23 mouse cellular contexts compared by ENCODE assay signal in genomic region chr12:5551901-5552300, GRCm38 (mm10).
DNase-seq lines count a peak whose midpoint lies in the region; ATAC-seq and TF ChIP-seq lines count a peak whose summit lies in the region.
"Had no signal": no experiment of that assay in that cellular context is flagged by ENCODE, and none has a peak within 500 bp of the region (broad histone marks: within the 10 kb centered on the region; RNA-seq: fewer than 3 reads in every experiment).

No protein-coding gene starts in this region.

- 58% methylated on average over 2 of the region's 2 CpGs for WGBS in neural tube, embryonic 14.5 days
- 59% methylated on average over 2 of the region's 2 CpGs for WGBS in neural tube, embryonic 15.5 days

- no peak overlapping the region for H3K27ac ChIP-seq in neural tube, embryonic 14.5 days (ENCODE audit: low read depth, low read length)
- 0 out of 2 replicates have a peak overlapping the region, but pooled peaks have one; percentile 41 for H3K27ac ChIP-seq in neural tube, embryonic 15.5 days (replicated peaks)
- no peak overlapping the region for H3K27ac ChIP-seq in layer of hippocampus, adult 2 months
- H3K27ac ChIP-seq: embryonic facial prominence, embryonic 10.5 days; forebrain, embryonic 13.5 days; gastrocnemius, adult 2 months; heart, embryonic 13.5 days; hindbrain, embryonic 12.5 days had no signal

- no peaks in the 10 kb centered on the region for H3K9me3 ChIP-seq in neural tube, embryonic 14.5 days (ENCODE audit: control insufficient read depth, low read length)
- H3K9me3 ChIP-seq in neural tube, embryonic 15.5 days (replicated peaks) = no peaks in the 10 kb centered on the region
- H3K9me3 ChIP-seq: embryonic facial prominence, embryonic 10.5 days; forebrain, embryonic 13.5 days; heart, embryonic 13.5 days; hindbrain, embryonic 12.5 days had no signal

- no peak for DNase-seq in neural tube, embryonic 10.5 days (ENCODE audit: extremely low spot score, low spot score)
- DNase-seq in adrenal gland, adult 8-10 months = peak; percentile 51
- peak; percentile 46 to 48 for DNase-seq in adrenal gland, postnatal 36 days
- DNase-seq in urinary bladder, adult 18-20 months (ENCODE audit: low spot score in 2 of 2) = no peak
- no peak for DNase-seq in layer of hippocampus, adult 2 months (ENCODE audit: low spot score in 2 of 2)
- DNase-seq in embryo, embryonic 9.5 days (ENCODE audit: extremely low spot score) = no peak
- DNase-seq: cerebellum, adult 18-20 months; cerebellum, adult 9-11 months; cerebellum, postnatal 36 days; forebrain, postnatal 0 days; gastrocnemius, adult 2 months; gastrocnemius, postnatal 36 days; heart, adult 11 months; heart, postnatal 36 days had no signal

- H3K9ac ChIP-seq in neural tube, embryonic 14.5 days (replicated peaks; ENCODE audit: low read depth, low read length) = no peak overlapping the region
- no peak overlapping the region for H3K9ac ChIP-seq in neural tube, embryonic 15.5 days (replicated peaks)
- H3K9ac ChIP-seq: forebrain, embryonic 13.5 days; forebrain, postnatal 0 days; heart, embryonic 13.5 days; hindbrain, embryonic 12.5 days had no signal

- no peaks in the 10 kb centered on the region for H3K4me1 ChIP-seq in neural tube, embryonic 14.5 days (ENCODE audit: control insufficient read depth, insufficient read depth, low read length)
- peaks cover 18% of the 10 kb centered on the region for H3K4me1 ChIP-seq in neural tube, embryonic 15.5 days
- H3K4me1 ChIP-seq: heart, embryonic 13.5 days had no signal

- ATAC-seq in neural tube, embryonic 14.5 days (ENCODE audit: low read depth) = peak; percentile 13; the same call in 1 of the 2 replicates
- ATAC-seq in neural tube, embryonic 15.5 days (ENCODE audit: low FRiP score) = no peak
- ATAC-seq: activated CD4-positive, CD25-positive, alpha-beta regulatory T cell, adult 4 months; forebrain, embryonic 13.5 days; forebrain, postnatal 0 days; inflammation-experienced regulatory T-cells, adult 6 months; Patski had no signal

- no peak for TF ChIP-seq CTCF in layer of hippocampus, adult 2 months (conservative IDR thresholded peaks at IDR 0.05)

- H3K4me2 ChIP-seq in neural tube, embryonic 14.5 days (ENCODE audit: low read depth, low read length) = no peak overlapping the region
- no peak overlapping the region for H3K4me2 ChIP-seq in neural tube, embryonic 15.5 days
- H3K4me2 ChIP-seq: forebrain, embryonic 13.5 days; heart, embryonic 13.5 days; hindbrain, embryonic 12.5 days had no signal

- no peaks in the 10 kb centered on the region for H3K27me3 ChIP-seq in neural tube, embryonic 14.5 days (ENCODE audit: control insufficient read depth, insufficient read depth, low read length)
- H3K27me3 ChIP-seq in neural tube, embryonic 15.5 days (replicated peaks) = no peaks in the 10 kb centered on the region
- H3K27me3 ChIP-seq: forebrain, embryonic 13.5 days; heart, embryonic 13.5 days; hindbrain, embryonic 12.5 days had no signal

- H3K36me3 ChIP-seq in neural tube, embryonic 14.5 days (ENCODE audit: control insufficient read depth, insufficient read depth, low read length) = no peaks in the 10 kb centered on the region
- no peaks in the 10 kb centered on the region for H3K36me3 ChIP-seq in neural tube, embryonic 15.5 days
- H3K36me3 ChIP-seq: embryonic facial prominence, embryonic 10.5 days; heart, embryonic 13.5 days; hindbrain, embryonic 12.5 days had no signal

- no peak overlapping the region for H3K4me3 ChIP-seq in neural tube, embryonic 14.5 days (ENCODE audit: low read depth, low read length)
- no peak overlapping the region for H3K4me3 ChIP-seq in neural tube, embryonic 15.5 days (replicated peaks)
- H3K4me3 ChIP-seq in layer of hippocampus, adult 2 months = no peak overlapping the region
- H3K4me3 ChIP-seq: embryonic facial prominence, embryonic 10.5 days; forebrain, embryonic 13.5 days; gastrocnemius, adult 2 months; heart, embryonic 13.5 days; hindbrain, embryonic 12.5 days had no signal

Comparison
In these comparisons a context has a peak if more than half of its experiments do, and no peak if none do; other contexts are left out.
1. DNase-seq: peak in adrenal gland, adult 8-10 months (single experiment) and adrenal gland, postnatal 36 days (2 of 2); none in neural tube, embryonic 10.5 days (single experiment), urinary bladder, adult 18-20 months (0 of 2), layer of hippocampus, adult 2 months (0 of 2) and embryo, embryonic 9.5 days (single experiment).